ENCODE assay signal across 20 mouse cellular contexts in genomic region chr10:102490386-102490785, GRCm38 (mm10). TPM values are rescaled to one million over a fixed set of nuclear protein-coding genes. Genes with fewer than 3 reads are reported as not detected.
DNase-seq lines count a peak whose midpoint lies in the region; ATAC-seq and TF ChIP-seq lines count a peak whose summit lies in the region.
"Had no signal": no experiment of that assay in that cellular context is flagged by ENCODE, and none has a peak within 500 bp of the region (broad histone marks: within the 10 kb centered on the region; RNA-seq: fewer than 3 reads in every experiment).

Gene Nts (minus strand): TSS chr10:102490486.

- H3K27ac ChIP-seq in forebrain, embryonic 15.5 days (replicated peaks): no peak within 1 kb of the TSS
- no peak within 1 kb of the TSS for H3K27ac ChIP-seq in forebrain, embryonic 12.5 days
- H3K27ac ChIP-seq in hindbrain, postnatal 0 days: no peak within 1 kb of the TSS
- H3K27ac ChIP-seq in hindbrain, embryonic 10.5 days: no peak within 1 kb of the TSS
- no peak within 1 kb of the TSS for H3K27ac ChIP-seq in midbrain, postnatal 0 days (ENCODE audit: low read depth, low read length)
- H3K27ac ChIP-seq: intestine, embryonic 15.5 days; lung, embryonic 15.5 days; neural tube, embryonic 12.5 days had no signal

- 30% methylated on average over 3 of the region's 3 CpGs for WGBS in forebrain, embryonic 15.5 days
- WGBS in forebrain, embryonic 12.5 days: 42% methylated on average over 3 of the region's 3 CpGs
- WGBS in hindbrain, postnatal 0 days: 27% methylated on average over 3 of the region's 3 CpGs
- 30% methylated on average over 3 of the region's 3 CpGs for WGBS in hindbrain, embryonic 10.5 days
- WGBS in midbrain, postnatal 0 days: 41% methylated on average over 3 of the region's 3 CpGs

- no peak for TF ChIP-seq CTCF in hindbrain, postnatal 0 days (IDR thresholded peaks at IDR 0.05; ENCODE audit: low read depth)
- no peak for TF ChIP-seq CTCF in midbrain, postnatal 0 days (IDR thresholded peaks at IDR 0.05)

- ATAC-seq in forebrain, embryonic 15.5 days (replicated peaks): no peak
- no peak for ATAC-seq in forebrain, embryonic 12.5 days (ENCODE audit: low FRiP score)
- ATAC-seq in hindbrain, postnatal 0 days: no peak
- ATAC-seq in midbrain, postnatal 0 days (ENCODE audit: low FRiP score): no peak
- ATAC-seq: intestine, embryonic 15.5 days; Patski had no signal

- H3K27me3 ChIP-seq in forebrain, embryonic 15.5 days: no peaks in the 10 kb centered on the region
- H3K27me3 ChIP-seq in forebrain, embryonic 12.5 days: no peaks in the 10 kb centered on the region
- H3K27me3 ChIP-seq in hindbrain, postnatal 0 days (ENCODE audit: insufficient read depth, low read length): no peaks in the 10 kb centered on the region
- no peaks in the 10 kb centered on the region for H3K27me3 ChIP-seq in hindbrain, embryonic 10.5 days (ENCODE audit: insufficient read depth, poor library complexity, severe bottlenecking)
- no peaks in the 10 kb centered on the region for H3K27me3 ChIP-seq in midbrain, postnatal 0 days (ENCODE audit: insufficient read depth, low read length)
- H3K27me3 ChIP-seq: intestine, embryonic 15.5 days; lung, embryonic 15.5 days; megakaryocyte, embryonic 14.5 days; neural tube, embryonic 12.5 days had no signal

- no peak for DNase-seq in hindbrain, postnatal 0 days (ENCODE audit: low spot score)
- DNase-seq in hindbrain, embryonic 10.5 days (ENCODE audit: low spot score): no peak
- DNase-seq in left cerebral cortex, postnatal 4 days: no peak
- no peak for DNase-seq in left cerebral cortex, postnatal 25 days (ENCODE audit: low spot score in 2 of 2)
- no peak for DNase-seq in midbrain, postnatal 0 days (ENCODE audit: low spot score)
- no peak for DNase-seq in B cell, adult 2 months
- DNase-seq: adrenal gland, postnatal 36 days; cerebellum, adult 9-10 months; gastrocnemius, postnatal 25 days; heart, postnatal 36 days; kidney, postnatal 25 days; right cerebral cortex, postnatal 4 days had no signal

- no peak within 1 kb of the TSS for H3K4me2 ChIP-seq in forebrain, embryonic 15.5 days (replicated peaks)
- H3K4me2 ChIP-seq in forebrain, embryonic 12.5 days: no peak within 1 kb of the TSS
- H3K4me2 ChIP-seq in hindbrain, postnatal 0 days (ENCODE audit: low read depth, low read length): no peak within 1 kb of the TSS
- no peak within 1 kb of the TSS for H3K4me2 ChIP-seq in midbrain, postnatal 0 days (ENCODE audit: low read depth, low read length, poor library complexity, severe bottlenecking)
- H3K4me2 ChIP-seq: intestine, embryonic 15.5 days; liver, embryonic 11.5 days; lung, embryonic 15.5 days; neural tube, embryonic 12.5 days had no signal

- H3K4me3 ChIP-seq in forebrain, embryonic 15.5 days: no peak within 1 kb of the TSS
- no peak within 1 kb of the TSS for H3K4me3 ChIP-seq in forebrain, embryonic 12.5 days (replicated peaks)
- H3K4me3 ChIP-seq in hindbrain, postnatal 0 days (ENCODE audit: low read length): no peak within 1 kb of the TSS
- H3K4me3 ChIP-seq in hindbrain, embryonic 10.5 days: no peak within 1 kb of the TSS
- H3K4me3 ChIP-seq in midbrain, postnatal 0 days (ENCODE audit: low read depth, low read length): no peak within 1 kb of the TSS
- H3K4me3 ChIP-seq: intestine, embryonic 15.5 days; lung, embryonic 15.5 days; megakaryocyte, embryonic 14.5 days; neural tube, embryonic 12.5 days had no signal

- H3K36me3 ChIP-seq in forebrain, embryonic 15.5 days: no peaks in the 10 kb centered on the region
- H3K36me3 ChIP-seq in forebrain, embryonic 12.5 days (replicated peaks): no peaks in the 10 kb centered on the region
- H3K36me3 ChIP-seq in hindbrain, postnatal 0 days (ENCODE audit: insufficient read depth, low read length): no peaks in the 10 kb centered on the region
- H3K36me3 ChIP-seq in hindbrain, embryonic 10.5 days: no peaks in the 10 kb centered on the region
- no peaks in the 10 kb centered on the region for H3K36me3 ChIP-seq in midbrain, postnatal 0 days (ENCODE audit: insufficient read depth, low read length)
- H3K36me3 ChIP-seq: intestine, embryonic 15.5 days; lung, embryonic 15.5 days; neural tube, embryonic 12.5 days had no signal

- intact Hi-C loops in left cerebral cortex, postnatal 4 days (cut with DNase I): loop anchor here (5.0 kb wide), 1 partner anchor 332 kb away; no protein-coding TSS in a partner anchor
- intact Hi-C loops in left cerebral cortex, postnatal 25 days (cut with DNase I): no loop called here

- no peaks in the 10 kb centered on the region for H3K4me1 ChIP-seq in forebrain, embryonic 15.5 days
- no peaks in the 10 kb centered on the region for H3K4me1 ChIP-seq in forebrain, embryonic 12.5 days
- H3K4me1 ChIP-seq in hindbrain, postnatal 0 days (ENCODE audit: insufficient read depth, low read length): no peaks in the 10 kb centered on the region
- H3K4me1 ChIP-seq in hindbrain, embryonic 10.5 days (replicated peaks): no peaks in the 10 kb centered on the region
- no peaks in the 10 kb centered on the region for H3K4me1 ChIP-seq in midbrain, postnatal 0 days (ENCODE audit: insufficient read depth, low read length)
- H3K4me1 ChIP-seq: intestine, embryonic 15.5 days; lung, embryonic 15.5 days; megakaryocyte, embryonic 14.5 days; neural tube, embryonic 12.5 days had no signal

- no peak within 1 kb of the TSS for H3K9ac ChIP-seq in forebrain, embryonic 15.5 days (replicated peaks)
- no peak within 1 kb of the TSS for H3K9ac ChIP-seq in forebrain, embryonic 12.5 days
- H3K9ac ChIP-seq in hindbrain, postnatal 0 days (replicated peaks; ENCODE audit: low read length): no peak within 1 kb of the TSS
- H3K9ac ChIP-seq in midbrain, postnatal 0 days (replicated peaks; ENCODE audit: low read length, poor library complexity, severe bottlenecking): no peak within 1 kb of the TSS
- H3K9ac ChIP-seq: intestine, embryonic 15.5 days; lung, embryonic 15.5 days; neural tube, embryonic 12.5 days had no signal

- no peaks in the 10 kb centered on the region for H3K9me3 ChIP-seq in forebrain, embryonic 15.5 days
- no peaks in the 10 kb centered on the region for H3K9me3 ChIP-seq in forebrain, embryonic 12.5 days
- H3K9me3 ChIP-seq in hindbrain, postnatal 0 days (ENCODE audit: low read length): no peaks in the 10 kb centered on the region
- H3K9me3 ChIP-seq in hindbrain, embryonic 10.5 days: no peaks in the 10 kb centered on the region
- no peaks in the 10 kb centered on the region for H3K9me3 ChIP-seq in midbrain, postnatal 0 days (ENCODE audit: low read length)
- H3K9me3 ChIP-seq: intestine, embryonic 15.5 days; lung, embryonic 15.5 days; megakaryocyte, embryonic 14.5 days; neural tube, embryonic 12.5 days had no signal

RNA-seq across cellular contexts. Expression of gene Nts, which starts in this region (rescaled TPM):
- 22.6 and 27.1 TPM in 2 replicates for polyA plus RNA-seq in forebrain, embryonic 15.5 days (2015; fragmentation: Nextera tagmentation; extraction: Ambion mirVana)
- polyA plus RNA-seq in forebrain, embryonic 12.5 days (2016; fragmentation: Nextera tagmentation; extraction: Ambion mirVana): 1.7 and 4.0 TPM in 2 replicates
- 10.1 and 17.8 TPM in 2 replicates for total RNA-seq in hindbrain, postnatal 0 days (2014; rRNA removed)
- polyA plus RNA-seq in hindbrain, postnatal 0 days (2015; fragmentation: Nextera tagmentation; extraction: Ambion mirVana): 22.4 and 23.4 TPM in 2 replicates
- polyA plus RNA-seq in hindbrain, embryonic 10.5 days (2016; fragmentation: Nextera tagmentation; extraction: Ambion mirVana): 0.16 and 0.34 TPM in 2 replicates
- total RNA-seq in left cerebral cortex, postnatal 4 days (2021): 10 to 100 TPM; 16.8 to 34.3 TPM
- total RNA-seq in left cerebral cortex, postnatal 25 days (2021): 10 to 100 TPM in 1 of 2 experiments, 1 to 10 TPM in 1; 5.7 to 12.7 TPM
- total RNA-seq in midbrain, postnatal 0 days (2014; rRNA removed): 14.3 TPM in 2 replicates
- 26.7 and 28.8 TPM in 2 replicates for polyA plus RNA-seq in midbrain, postnatal 0 days (2015; fragmentation: Nextera tagmentation; extraction: Ambion mirVana)
- total RNA-seq: adrenal gland, postnatal 36 days; gastrocnemius, postnatal 25 days had no signal
- polyA plus RNA-seq: Patski had no signal
